Mouse (Mus musculus) lung, adult 2 months (tissue): ENCODE measurements around the gene Mdm1.

ENCODE experiments used
- CTCF ChIP-seq: fragments of 200-500 bp; IDR thresholded peaks from 2 replicates; pipeline ENCODE4 v1.5.1; 2011; ENCODE audit warnings: mild to moderate bottlenecking, low read length, control low read depth; ENCODE audit not compliant: insufficient read depth
- POLR2A ChIP-seq: fragments of 200-500 bp; IDR thresholded peaks from 2 replicates; pipeline ENCODE4 v1.6.1; 2011; ENCODE audit warnings: low read depth, mild to moderate bottlenecking, control low read depth, low read length, borderline replicate concordance; ENCODE audit errors: extremely low read depth

DNA sequence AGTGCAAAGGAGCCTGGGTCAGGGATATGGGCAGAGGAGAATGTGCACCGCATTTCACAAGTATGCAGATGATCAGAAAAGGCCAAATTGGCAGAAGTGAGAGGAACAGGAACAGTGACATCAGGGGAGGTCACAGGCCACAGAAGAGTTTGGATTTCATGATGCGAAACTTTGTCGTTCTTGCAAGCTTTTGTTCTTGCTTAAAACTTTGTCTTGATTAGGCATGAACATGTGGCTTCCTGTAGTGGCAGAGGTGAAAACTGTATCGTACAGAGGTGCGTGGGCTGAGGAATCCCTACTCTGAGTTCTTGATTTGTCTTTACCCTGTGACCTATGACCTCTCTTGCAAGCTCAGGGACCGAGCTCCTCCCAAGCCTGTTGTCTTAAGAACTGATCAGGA lies 45.4 kb upstream of the Mdm1 start:
- no peak for TF ChIP-seq CTCF
- no peak for TF ChIP-seq POLR2A
